Mouse (Mus musculus) forebrain, embryonic 12.5 days (tissue): Measurements from ENCODE around the gene Emx2. TPM values are rescaled to one million over a fixed set of nuclear protein-coding genes. Genes with fewer than 3 reads are reported as not detected.

Source experiments
- ATAC-seq: fragments of 200-750 bp; cut with Nextera tagmentation; 2 replicates; pipeline ENCODE4 v1.8.0; 2017; ENCODE audit warnings: moderate TSS enrichment; ENCODE audit not compliant: low FRiP score
- H3K27ac ChIP-seq: fragments of 300-500 bp; sonication (generic); 2 replicates; pipeline ENCODE4 v1.5.1; 2016; ENCODE audit warnings: mild to moderate bottlenecking
- H3K27me3 ChIP-seq: fragments of 300-500 bp; sonication (generic); 2 replicates; pipeline ENCODE4 v1.6.1; 2016; ENCODE audit warnings: mild to moderate bottlenecking
- H3K36me3 ChIP-seq: fragments of 300-500 bp; sonication (generic); replicated peaks from 2 replicates; pipeline ENCODE4 v1.6.1; 2016; ENCODE audit warnings: mild to moderate bottlenecking
- H3K4me1 ChIP-seq: fragments of 300-500 bp; sonication (generic); 2 replicates; pipeline ENCODE4 v1.6.1; 2016
- H3K4me2 ChIP-seq: fragments of 300-500 bp; sonication (generic); 2 replicates; pipeline ENCODE4 v1.6.1; 2016; ENCODE audit warnings: mild to moderate bottlenecking, moderate library complexity
- H3K4me3 ChIP-seq: fragments of 300-500 bp; sonication (generic); replicated peaks from 2 replicates; pipeline ENCODE4 v1.5.1; 2016; ENCODE audit warnings: mild to moderate bottlenecking
- H3K9ac ChIP-seq: fragments of 300-500 bp; sonication (generic); 2 replicates; pipeline ENCODE4 v1.6.1; 2016; ENCODE audit warnings: mild to moderate bottlenecking
- H3K9me3 ChIP-seq: fragments of 300-500 bp; sonication (generic); 2 replicates; pipeline ENCODE4 v1.6.1; 2016
- WGBS: fragments of 180-500 bp; shearing (Covaris S2); methylation state at CpG from one replicate; pipeline ENCODE4 v1.1.7; 2016; 5-methylcytosine and 5-hydroxymethylcytosine counted together
- polyA plus RNA-seq: library from polyadenylated mRNA; unstranded; fragments of >200 nt; fragmentation: Nextera tagmentation; extraction: Ambion mirVana; gene quantifications from 2 replicates; pipeline ENCODE4 v1.2.1, GENCODE M21; 2016

Gene Emx2
- polyA plus RNA-seq, 1 experiment from 2014 or later = 69.4 TPM

DNA sequence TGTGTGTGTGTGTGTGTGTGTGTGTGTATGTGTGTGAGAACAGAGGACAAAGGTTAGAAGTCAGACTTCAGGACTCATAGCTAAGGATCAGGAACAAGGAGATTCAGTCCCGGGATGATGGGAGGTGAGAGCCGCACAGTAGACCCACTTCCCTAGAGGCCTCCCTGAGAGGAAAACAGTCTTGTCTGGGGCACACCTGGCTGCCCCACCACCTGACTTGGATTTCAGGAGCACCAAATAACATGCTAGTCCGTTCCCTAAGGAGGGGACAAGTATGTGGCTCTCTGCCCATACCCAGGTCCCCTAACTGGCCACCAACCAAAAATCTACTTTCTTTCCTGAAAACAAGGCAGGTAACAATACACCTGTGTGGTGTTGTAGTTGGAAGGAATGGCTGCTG is 22.4 kb downstream of the Emx2 start:
- no peak overlapping the region for H3K9ac ChIP-seq
- H3K4me3 ChIP-seq = no peak overlapping the region
- 84% methylated on average over 3 of the region's 3 CpGs for WGBS
- H3K4me2 ChIP-seq = no peak overlapping the region
- no peaks in the 10 kb centered on the region for H3K36me3 ChIP-seq
- ATAC-seq = no peak
- H3K9me3 ChIP-seq = no peaks in the 10 kb centered on the region
- H3K27ac ChIP-seq = no peak overlapping the region
- H3K4me1 ChIP-seq = no peaks in the 10 kb centered on the region
- H3K27me3 ChIP-seq = peaks cover 4% of the 10 kb centered on the region; the same call in 1 of the 2 replicates

DNA sequence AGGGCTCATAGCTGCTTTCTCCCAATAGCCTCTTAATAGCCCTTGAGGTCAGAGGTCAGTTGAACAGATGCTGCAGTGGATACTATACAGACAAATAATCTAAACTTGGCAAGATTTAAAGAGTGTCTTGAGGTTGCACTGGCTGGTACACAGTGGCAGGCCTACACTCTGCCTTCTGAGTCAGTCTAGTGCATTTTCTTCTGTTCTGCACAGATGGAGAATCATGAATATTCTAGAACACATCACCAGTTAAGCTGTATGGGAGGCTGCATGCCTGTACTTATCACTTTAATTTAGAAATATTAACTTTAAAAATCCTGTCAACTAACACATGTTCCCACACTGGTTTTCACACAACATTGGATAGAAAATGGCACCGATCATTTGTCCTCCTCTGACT is 34.1 kb downstream of the Emx2 start:
- Histone ChIP-seq H3K27me3 (peaks cover 2% of the 10 kb centered on the region), H3K4me1 (no peaks in the 10 kb centered on the region), H3K9ac (no peak overlapping the region), H3K27ac (no peak overlapping the region), H3K4me2 (no peak overlapping the region), H3K36me3 (no peaks in the 10 kb centered on the region), H3K9me3 (no peaks in the 10 kb centered on the region), H3K4me3 (no peak overlapping the region)
- 95% methylated on average over 1 of the region's 1 CpGs for WGBS
- ATAC-seq = no peak

DNA sequence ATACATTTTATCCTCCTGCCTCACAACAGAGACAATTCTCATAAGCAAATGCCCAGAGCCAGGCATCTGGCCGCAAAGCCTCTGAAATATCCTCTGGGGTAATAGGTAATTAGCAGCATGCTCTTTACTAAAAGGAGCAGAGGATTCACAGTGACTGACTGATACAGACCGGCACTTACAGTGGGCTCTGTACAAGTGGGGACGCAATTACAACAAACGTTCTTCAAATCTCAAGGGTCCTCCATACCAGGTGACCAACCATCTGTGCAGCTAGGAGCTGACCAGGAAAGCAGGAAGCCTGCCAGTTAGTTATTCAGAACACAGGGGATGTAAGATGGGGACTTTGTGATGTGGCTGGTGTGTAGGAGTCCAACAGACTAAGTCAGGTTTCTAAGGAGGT is 38.7 kb downstream of the Emx2 start:
- Histone ChIP-seq H3K4me2 (no peak overlapping the region), H3K9me3 (no peaks in the 10 kb centered on the region), H3K27ac (no peak overlapping the region), H3K4me1 (no peaks in the 10 kb centered on the region), H3K27me3 (no peaks in the 10 kb centered on the region), H3K36me3 (no peaks in the 10 kb centered on the region), H3K9ac (no peak overlapping the region), H3K4me3 (no peak overlapping the region)
- no peak for ATAC-seq
- WGBS = 62% methylated on average over 4 of the region's 4 CpGs

DNA sequence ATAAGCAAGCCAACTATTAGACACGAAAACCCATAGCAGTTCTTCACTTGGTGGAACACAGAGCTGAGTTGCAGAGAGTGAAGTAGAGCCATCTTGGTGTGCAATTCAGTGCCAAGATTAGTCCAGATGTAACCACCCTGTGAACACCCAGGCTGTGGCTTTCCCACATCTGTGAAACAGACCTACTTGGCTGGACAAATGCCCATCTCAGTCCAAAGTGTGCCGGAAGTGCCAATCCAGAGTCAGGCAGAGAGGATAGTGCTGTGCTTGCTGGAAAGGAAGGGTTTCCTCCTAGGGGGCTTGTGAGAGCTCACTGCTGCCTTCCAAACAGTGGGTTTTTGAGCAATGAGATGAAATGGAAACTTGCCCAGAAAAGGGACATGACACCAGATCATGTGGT is 50.7 kb downstream of the Emx2 start:
- ATAC-seq = no peak
- 95% methylated on average over 2 of the region's 2 CpGs for WGBS
- Histone ChIP-seq H3K9ac (no peak overlapping the region), H3K27ac (no peak overlapping the region), H3K36me3 (no peaks in the 10 kb centered on the region), H3K4me2 (no peak overlapping the region), H3K27me3 (0 out of 2 replicates have a peak, but pooled peaks cover 1% of the 10 kb centered on the region), H3K4me3 (no peak overlapping the region), H3K4me1 (no peaks in the 10 kb centered on the region), H3K9me3 (no peaks in the 10 kb centered on the region)

DNA sequence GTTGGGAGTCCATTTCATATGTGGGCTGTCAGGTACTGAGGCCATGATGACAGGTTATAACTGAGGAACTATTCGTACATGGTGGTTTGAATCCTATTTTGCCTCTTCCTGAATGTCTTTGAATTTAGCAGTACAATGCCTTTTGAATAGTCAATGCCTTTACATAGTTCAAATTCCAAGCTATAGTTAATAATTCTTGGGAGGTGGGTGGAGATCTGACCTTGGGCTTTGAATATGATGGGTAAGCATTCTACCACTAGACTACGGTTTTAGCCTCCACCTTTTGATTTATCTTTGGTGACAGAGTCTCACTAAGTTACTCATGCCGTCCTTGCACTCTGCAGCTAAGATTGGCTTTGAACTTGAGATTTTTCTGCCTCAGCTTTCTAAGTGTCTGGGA is 55.0 kb downstream of the Emx2 start:
- WGBS = 86% methylated on average over 3 of the region's 3 CpGs
- no peak for ATAC-seq
- H3K9ac ChIP-seq = no peak overlapping the region
- no peak overlapping the region for H3K4me3 ChIP-seq
- H3K27ac ChIP-seq = no peak overlapping the region
- no peaks in the 10 kb centered on the region for H3K36me3 ChIP-seq
- H3K9me3 ChIP-seq = no peaks in the 10 kb centered on the region
- no peaks in the 10 kb centered on the region; the same call in 1 of the 2 replicates for H3K4me1 ChIP-seq
- 0 out of 2 replicates have a peak, but pooled peaks cover 5% of the 10 kb centered on the region for H3K27me3 ChIP-seq
- H3K4me2 ChIP-seq = no peak overlapping the region

Other genes starting within 250 kb of the Emx2 start
- gene Kcnk18, start 239.2 kb upstream of the Emx2 start, polyA plus RNA-seq = not detected in 2 replicates
- gene Slc18a2, start 197.5 kb upstream of the Emx2 start, polyA plus RNA-seq = 22.1 and 27.7 TPM in 2 replicates
- 3.0 and 11.5 TPM in 2 replicates for gene Rps12-ps3, start 136.1 kb upstream of the Emx2 start, polyA plus RNA-seq
- 15.0 and 15.9 TPM in 2 replicates for gene Pdzd8, start 112.6 kb upstream of the Emx2 start, polyA plus RNA-seq